8 mouse cellular contexts compared by ENCODE assay signal in genomic region chrX:162900938-162901337, GRCm38 (mm10). TPM values are rescaled to one million over a fixed set of nuclear protein-coding genes. Genes with fewer than 3 reads are reported as not detected.
A peak's percentile ranks its signal among the peaks of the same experiment; 100 is the strongest.
DNase-seq lines count a peak whose midpoint lies in the region; ATAC-seq and TF ChIP-seq lines count a peak whose summit lies in the region.

Gene Ctps2, plus strand, starts transcription at chrX:162901238.

- peak within 1 kb of the TSS; percentile 49 for H3K9ac ChIP-seq in CH12.LX (ENCODE audit: insufficient read depth, low read depth)
- peak within 1 kb of the TSS; percentile 52 for H3K9ac ChIP-seq in hindbrain, embryonic 15.5 days
- H3K9ac ChIP-seq in liver, postnatal 0 days (replicated peaks) = peak within 1 kb of the TSS; percentile 71

- TF ChIP-seq CTCF in CH12.LX (conservative IDR thresholded peaks at IDR 0.05 in 1 of 2, IDR thresholded peaks at IDR 0.05 in 1 of 2; ENCODE audit: low read depth in 2 of 2, low read length in 2 of 2) = no peak
- no peak for TF ChIP-seq CTCF in liver, postnatal 0 days (IDR thresholded peaks at IDR 0.05; ENCODE audit: low read depth)

- TF ChIP-seq RAD21 in CH12.LX (IDR thresholded peaks at IDR 0.05; ENCODE audit: low read depth, low read length) = no peak

- WGBS in hindbrain, embryonic 15.5 days = 35% methylated on average over 4 of the region's 4 CpGs
- 27% methylated on average over 4 of the region's 4 CpGs for WGBS in liver, postnatal 0 days (ENCODE audit: insufficient replicate concordance)

- DNase-seq in frontal cortex, adult 2 months (ENCODE audit: extremely low spot score in 1 of 2, low spot score in 1 of 2) = no peak
- DNase-seq in frontal cortex, postnatal 25 days (ENCODE audit: low spot score in 2 of 2) = no peak
- DNase-seq in CH12.LX (ENCODE audit: extremely low read depth) = no peak
- no peak for DNase-seq in liver, postnatal 0 days
- DNase-seq in embryo, embryonic 9.5 days (ENCODE audit: extremely low spot score) = no peak
- no peak for DNase-seq in right cerebral cortex, postnatal 36 days (ENCODE audit: low spot score in 2 of 2)

- no peak for ATAC-seq in erythroid progenitor cell, adult 5-6 weeks (replicated peaks; ENCODE audit: low FRiP score, poor library complexity, severe bottlenecking)
- no peak for ATAC-seq in hindbrain, embryonic 15.5 days (ENCODE audit: low FRiP score, low read depth)
- no peak for ATAC-seq in liver, postnatal 0 days

- no peak for TF ChIP-seq POLR2A in CH12.LX (IDR thresholded peaks at IDR 0.05; ENCODE audit: low read depth, low read length)

- dilution Hi-C loops in CH12.LX (cut with MboI; ENCODE audit: extremely low pct_ligation_motif_present, extremely low pct_unique_long_range_greater_than_20kb, low sequenced_read_pairs) = no loop called here

- H3K4me1 ChIP-seq in CH12.LX (ENCODE audit: control insufficient read depth in 1 of 2, insufficient read depth in 2 of 2) = peaks cover 0 to 3% of the 10 kb centered on the region in 2 experiments; a peak in 1 of 4 replicates
- H3K4me1 ChIP-seq in hindbrain, embryonic 15.5 days (replicated peaks) = 0 out of 2 replicates have a peak, but pooled peaks cover 5% of the 10 kb centered on the region
- H3K4me1 ChIP-seq in liver, postnatal 0 days (ENCODE audit: insufficient read depth) = no peaks in the 10 kb centered on the region

- H3K4me2 ChIP-seq in CH12.LX (ENCODE audit: insufficient read depth, low read depth, poor library complexity, severe bottlenecking) = peak within 1 kb of the TSS; percentile 9; the same call in 1 of the 2 replicates
- H3K4me2 ChIP-seq in hindbrain, embryonic 15.5 days = peak within 1 kb of the TSS; percentile 56
- H3K4me2 ChIP-seq in liver, postnatal 0 days (ENCODE audit: low read depth, low read length) = peak within 1 kb of the TSS; percentile 71

- in situ Hi-C loops in CH12.LX (cut with MboI; ENCODE audit: low pct_ligation_motif_present, low pct_unique_long_range_greater_than_20kb, low sequenced_read_pairs) = loop anchor here (25.0 kb wide), 1 partner anchor 236 kb away; no protein-coding TSS in a partner anchor

- TF ChIP-seq EP300 in CH12.LX (IDR thresholded peaks at IDR 0.05; ENCODE audit: low read length) = no peak
- no peak for TF ChIP-seq EP300 in liver, postnatal 0 days (IDR thresholded peaks at IDR 0.05; ENCODE audit: low read depth)

- H3K27me3 ChIP-seq in CH12.LX (replicated peaks) = no peaks in the 10 kb centered on the region
- H3K27me3 ChIP-seq in hindbrain, embryonic 15.5 days = no peaks in the 10 kb centered on the region
- H3K27me3 ChIP-seq in liver, postnatal 0 days (ENCODE audit: insufficient read depth, low read length) = no peaks in the 10 kb centered on the region

- H3K9me3 ChIP-seq in CH12.LX (replicated peaks; ENCODE audit: low read length) = no peaks in the 10 kb centered on the region
- H3K9me3 ChIP-seq in hindbrain, embryonic 15.5 days = no peaks in the 10 kb centered on the region
- no peaks in the 10 kb centered on the region for H3K9me3 ChIP-seq in liver, postnatal 0 days (ENCODE audit: low read length)

- H3K36me3 ChIP-seq in CH12.LX (replicated peaks in 1 of 2; ENCODE audit: control insufficient read depth in 1 of 2, insufficient read depth in 1 of 2, low read length in 1 of 2) = peaks cover 0 to 7% of the 10 kb centered on the region in 2 experiments
- H3K36me3 ChIP-seq in hindbrain, embryonic 15.5 days = no peaks in the 10 kb centered on the region
- no peaks in the 10 kb centered on the region for H3K36me3 ChIP-seq in liver, postnatal 0 days (replicated peaks; ENCODE audit: insufficient read depth, low read length)

- H3K27ac ChIP-seq in CH12.LX (ENCODE audit: insufficient read depth, low read depth) = peak within 1 kb of the TSS; percentile 79
- peak within 1 kb of the TSS; percentile 80 for H3K27ac ChIP-seq in hindbrain, embryonic 15.5 days (replicated peaks)
- peak within 1 kb of the TSS; percentile 92 for H3K27ac ChIP-seq in liver, postnatal 0 days (ENCODE audit: low read depth)

- H3K4me3 ChIP-seq in CH12.LX (replicated peaks in 1 of 3; ENCODE audit: low read depth in 2 of 3, low read length in 2 of 3, poor library complexity in 1 of 3) = peak within 1 kb of the TSS; percentile 66 to 69 (median 68)
- H3K4me3 ChIP-seq in hindbrain, embryonic 15.5 days = peak within 1 kb of the TSS; percentile 55
- H3K4me3 ChIP-seq in liver, postnatal 0 days (ENCODE audit: low read depth, low read length) = peak within 1 kb of the TSS; percentile 61

- H3K79me2 ChIP-seq in CH12.LX (replicated peaks; ENCODE audit: control insufficient read depth, extremely low read depth, insufficient read depth, poor library complexity, severe bottlenecking) = no peaks in the 10 kb centered on the region; the same call in 1 of the 2 replicates

TF ChIP-seq in CH12.LX, 34 proteins besides CTCF, POLR2A, EP300 and RAD21:
- no peak for TF ChIP-seq PAX5 (IDR thresholded peaks at IDR 0.05; ENCODE audit: low read length)
- no peak for TF ChIP-seq SMC3 (IDR thresholded peaks at IDR 0.05; ENCODE audit: low read depth, low read length)
- TF ChIP-seq MAX (IDR thresholded peaks at IDR 0.05; ENCODE audit: low read length) = no peak
- no peak for TF ChIP-seq HCFC1 (IDR thresholded peaks at IDR 0.05; ENCODE audit: low read depth, low read length)
- TF ChIP-seq JUND (conservative IDR thresholded peaks at IDR 0.05; ENCODE audit: low read depth, low read length) = no peak
- TF ChIP-seq ETS1 (conservative IDR thresholded peaks at IDR 0.05; ENCODE audit: low read depth, low read length) = no peak
- no peak for TF ChIP-seq MXI1 (IDR thresholded peaks at IDR 0.05; ENCODE audit: low read depth, low read length)
- TF ChIP-seq ELF1 (IDR thresholded peaks at IDR 0.05; ENCODE audit: low read depth, low read length) = no peak

RNA-seq across cellular contexts. Expression of gene Ctps2, which starts in this region (rescaled TPM):
- 69.4 and 86.7 TPM in 2 replicates for polyA plus RNA-seq in frontal cortex, adult 2 months (2012; rRNA removed)
- total RNA-seq in CH12.LX (2012; rRNA removed) (18.9 and 23.3 TPM in 2 replicates), CH12.LX (2014; rRNA removed) (26.4 and 36.9 TPM in 2 replicates)
- polyA plus RNA-seq in CH12.LX (2012; ENCODE audit: insufficient read length, low read depth) = 22.3 and 29.4 TPM in 2 replicates
- 14.8 and 44.4 TPM in 2 replicates for total RNA-seq in erythroid progenitor cell, adult 5-6 weeks (2015; ENCODE audit: low replicate concordance)
- 13.8 and 15.8 TPM in 2 replicates for total RNA-seq in erythroid progenitor cell, adult 5-6 weeks (2017; ENCODE audit: low replicate concordance)
- 90.2 and 94.8 TPM in 2 replicates for polyA plus RNA-seq in hindbrain, embryonic 15.5 days (2015; fragmentation: Nextera tagmentation; extraction: Ambion mirVana)
- 49.5 and 54.8 TPM in 2 replicates for polyA plus RNA-seq in liver, postnatal 0 days (2015; fragmentation: Nextera tagmentation; extraction: Ambion mirVana)

Comparison
In these comparisons a context has a peak if more than half of its experiments do, and no peak if none do; other contexts are left out.
1. H3K4me2 ChIP-seq: peak in every context shown above with its lines; median percentile 71 in liver, postnatal 0 days; 56 in hindbrain, embryonic 15.5 days; 9 in CH12.LX.